Mouse (Mus musculus) CH12.LX (cell line): ENCODE data around the gene Mdc1. TPM values are rescaled to one million over a fixed set of nuclear protein-coding genes. Genes with fewer than 3 reads are reported as not detected.
A peak's percentile ranks its signal among the peaks of the same experiment; 100 is the strongest.

ENCODE experiments used
- DNase-seq: peaks from one replicate; pipeline ENCODE4 v3.0.0-alpha.2; 2013; ENCODE audit errors: extremely low read depth
- H3K27ac ChIP-seq: 2 replicates; pipeline ENCODE4 v1.5.1; 2012; ENCODE audit warnings: low read depth, mild to moderate bottlenecking, control low read depth, moderate library complexity; ENCODE audit not compliant: insufficient read depth
- H3K27me3 ChIP-seq: replicated peaks from 2 replicates; pipeline ENCODE3; 2012; ENCODE audit warnings: inconsistent platforms
- H3K36me3 ChIP-seq, 2 experiments: replicated peaks in 1 of 2; 2 replicates each; pipeline versions ENCODE3 to v1.6.1; 2012; ENCODE audit warnings: inconsistent platforms in 1 of 2, low read length in 1 of 2, mild to moderate bottlenecking in 1 of 2, mixed read lengths in 1 of 2, moderate library complexity in 1 of 2; ENCODE audit not compliant: control insufficient read depth in 1 of 2, insufficient read depth in 1 of 2
- H3K4me1 ChIP-seq, 2 experiments: 2 replicates each; pipeline ENCODE4 v1.6.1; 2012; ENCODE audit warnings: inconsistent platforms in 1 of 2, moderate library complexity in 1 of 2; ENCODE audit not compliant: insufficient read depth in 2 of 2, control insufficient read depth in 1 of 2
- H3K4me2 ChIP-seq: 2 replicates; pipeline ENCODE4 v1.6.1; 2012; ENCODE audit warnings: low read depth, mild to moderate bottlenecking, control low read depth; ENCODE audit not compliant: poor library complexity, insufficient read depth, severe bottlenecking
- H3K4me3 ChIP-seq, 3 experiments: fragments of 150-350 bp in 1 of 3; sonication (generic) in 1 of 3; replicated peaks in 1 of 3; 2 replicates each; pipeline versions ENCODE3 to v1.5.1; 2011 to 2012; ENCODE audit warnings: low read depth in 2 of 3, low read length in 2 of 3, mild to moderate bottlenecking in 2 of 3, moderate library complexity in 2 of 3, control low read depth in 1 of 3, improper control_type of control experiment in 1 of 3, inconsistent platforms in 1 of 3, mixed read lengths in 1 of 3; ENCODE audit not compliant: poor library complexity in 1 of 3
- H3K79me2 ChIP-seq: replicated peaks from 2 replicates; pipeline ENCODE4 v1.6.1; 2012; ENCODE audit warnings: mild to moderate bottlenecking, moderate library complexity; ENCODE audit not compliant: control insufficient read depth, poor library complexity, insufficient read depth, severe bottlenecking; ENCODE audit errors: extremely low read depth
- H3K9ac ChIP-seq: 2 replicates; pipeline ENCODE4 v1.6.1; 2012; ENCODE audit warnings: low read depth, mild to moderate bottlenecking, control low read depth, moderate library complexity; ENCODE audit not compliant: insufficient read depth
- H3K9me3 ChIP-seq: replicated peaks from 2 replicates; pipeline ENCODE3; 2012; ENCODE audit warnings: low read length, inconsistent platforms, mixed read lengths
- BHLHE40 ChIP-seq: IDR thresholded peaks from 2 replicates; pipeline ENCODE4 v1.6.1; 2011; ENCODE audit warnings: mild to moderate bottlenecking, low read depth, low read length, improper control_type of control experiment
- CHD1 ChIP-seq: IDR thresholded peaks from 2 replicates; pipeline ENCODE4 v1.6.1; 2012; ENCODE audit warnings: low read depth, low read length, improper control_type of control experiment, inconsistent platforms
- CTCF ChIP-seq, 2 experiments: IDR thresholded peaks in 1 of 2; conservative IDR thresholded peaks in 1 of 2; 2 replicates each; pipeline ENCODE4 v1.5.1; 2011 to 2012; ENCODE audit warnings: low read depth in 2 of 2, low read length in 2 of 2, improper control_type of control experiment in 1 of 2, inconsistent platforms in 1 of 2, mild to moderate bottlenecking in 1 of 2, moderate library complexity in 1 of 2
- E2F4 ChIP-seq: IDR thresholded peaks from 2 replicates; pipeline ENCODE4 v1.6.1; 2011; ENCODE audit warnings: low read depth, low read length, improper control_type of control experiment; ENCODE audit not compliant: insufficient replicate concordance
- ELF1 ChIP-seq: IDR thresholded peaks from 2 replicates; pipeline ENCODE4 v1.6.1; 2014; ENCODE audit warnings: low read depth, mild to moderate bottlenecking, inconsistent platforms, low read length, improper control_type of control experiment
- ETS1 ChIP-seq: conservative IDR thresholded peaks from 2 replicates; pipeline ENCODE4 v1.6.1; 2012; ENCODE audit warnings: low read depth, mild to moderate bottlenecking, inconsistent platforms, low read length, improper control_type of control experiment, moderate library complexity
- GABPA ChIP-seq: IDR thresholded peaks from 2 replicates; pipeline ENCODE4 v1.6.1; 2012; ENCODE audit warnings: low read depth, low read length, improper control_type of control experiment, inconsistent platforms; ENCODE audit not compliant: insufficient replicate concordance
- HCFC1 ChIP-seq: IDR thresholded peaks from 2 replicates; pipeline ENCODE4 v1.6.1; 2012; ENCODE audit warnings: low read depth, mild to moderate bottlenecking, inconsistent platforms, low read length, improper control_type of control experiment
- JUN ChIP-seq: IDR thresholded peaks from 2 replicates; pipeline ENCODE4 v1.6.1; 2011; ENCODE audit warnings: low read depth, mild to moderate bottlenecking, low read length, improper control_type of control experiment, moderate library complexity; ENCODE audit not compliant: insufficient read depth
- JUND ChIP-seq: conservative IDR thresholded peaks from 2 replicates; pipeline ENCODE4 v1.6.1; 2011; ENCODE audit warnings: low read depth, low read length, improper control_type of control experiment
- KAT2A ChIP-seq: IDR thresholded peaks from 2 replicates; pipeline ENCODE4 v1.6.1; 2012; ENCODE audit warnings: low read length, improper control_type of control experiment, inconsistent platforms; ENCODE audit not compliant: insufficient replicate concordance
- MAFK ChIP-seq: IDR thresholded peaks from 2 replicates; pipeline ENCODE4 v1.6.1; 2011; ENCODE audit warnings: low read length, improper control_type of control experiment; ENCODE audit not compliant: insufficient replicate concordance
- MAX ChIP-seq: IDR thresholded peaks from 2 replicates; pipeline ENCODE4 v1.6.1; 2011; ENCODE audit warnings: low read length, improper control_type of control experiment
- MAZ ChIP-seq: IDR thresholded peaks from 2 replicates; pipeline ENCODE4 v1.6.1; 2012; ENCODE audit warnings: low read depth, mild to moderate bottlenecking, inconsistent platforms, low read length, improper control_type of control experiment, moderate library complexity
- MEF2A ChIP-seq: IDR thresholded peaks from 2 replicates; pipeline ENCODE4 v1.6.1; 2014; ENCODE audit warnings: low read depth, mild to moderate bottlenecking, inconsistent platforms, low read length, improper control_type of control experiment, borderline replicate concordance
- MXI1 ChIP-seq: IDR thresholded peaks from 2 replicates; pipeline ENCODE4 v1.6.1; 2011; ENCODE audit warnings: mild to moderate bottlenecking, low read depth, low read length, improper control_type of control experiment
- MYC ChIP-seq: IDR thresholded peaks from 2 replicates; pipeline ENCODE4 v1.6.1; 2011; ENCODE audit warnings: low read depth, mild to moderate bottlenecking, improper control_type of control experiment, low read length
- NELFE ChIP-seq: IDR thresholded peaks from 2 replicates; pipeline ENCODE4 v1.6.1; 2011; ENCODE audit warnings: low read depth, low read length, improper control_type of control experiment
- PAX5 ChIP-seq: IDR thresholded peaks from 2 replicates; pipeline ENCODE4 v1.6.1; 2012; ENCODE audit warnings: low read length, inconsistent platforms, mixed read lengths
- POLR2A ChIP-seq: IDR thresholded peaks from 2 replicates; pipeline ENCODE4 v1.6.1; 2011; ENCODE audit warnings: low read depth, mild to moderate bottlenecking, improper control_type of control experiment, low read length
- POLR2AphosphoS2 ChIP-seq: IDR thresholded peaks from 2 replicates; pipeline ENCODE4 v1.6.1; 2011; ENCODE audit warnings: low read depth, low read length, improper control_type of control experiment
- RAD21 ChIP-seq: IDR thresholded peaks from 2 replicates; pipeline ENCODE4 v1.6.1; 2011; ENCODE audit warnings: low read depth, mild to moderate bottlenecking, low read length, improper control_type of control experiment, moderate library complexity
- RCOR1 ChIP-seq: conservative IDR thresholded peaks from 2 replicates; pipeline ENCODE4 v1.6.1; 2012; ENCODE audit warnings: low read depth, mild to moderate bottlenecking, inconsistent platforms, low read length, improper control_type of control experiment
- SMC3 ChIP-seq: IDR thresholded peaks from 2 replicates; pipeline ENCODE4 v1.6.1; 2011; ENCODE audit warnings: low read depth, low read length, improper control_type of control experiment
- TCF12 ChIP-seq: IDR thresholded peaks from 2 replicates; pipeline ENCODE4 v1.6.1; 2014; ENCODE audit warnings: low read depth, mild to moderate bottlenecking, inconsistent platforms, low read length, improper control_type of control experiment
- USF1 ChIP-seq: IDR thresholded peaks from 2 replicates; pipeline ENCODE4 v1.6.1; 2014; ENCODE audit warnings: low read depth, mild to moderate bottlenecking, inconsistent platforms, low read length, improper control_type of control experiment
- ZC3H11A ChIP-seq: IDR thresholded peaks from 2 replicates; pipeline ENCODE4 v1.6.1; 2012; ENCODE audit warnings: low read depth, mild to moderate bottlenecking, inconsistent platforms, low read length, improper control_type of control experiment
- ZMIZ1 ChIP-seq: IDR thresholded peaks from 2 replicates; pipeline ENCODE4 v1.6.1; 2012; ENCODE audit warnings: low read depth, mild to moderate bottlenecking, inconsistent platforms, low read length, improper control_type of control experiment
- dilution Hi-C: fragments of 300-500 bp; cut with MboI; formaldehyde crosslinking; loops from 2 replicates; pipeline ENCODE4 v1.14.3; 2020; ENCODE audit warnings: low sequenced_read_pairs; ENCODE audit not compliant: extremely low pct_unique_long_range_greater_than_20kb, extremely low pct_ligation_motif_present
- in situ Hi-C: fragments of 300-500 bp; cut with MboI; formaldehyde crosslinking; loops from 3 replicates; pipeline ENCODE4 v1.14.3; 2019; ENCODE audit warnings: low sequenced_read_pairs, low pct_ligation_motif_present, low pct_unique_long_range_greater_than_20kb, mixed read lengths
- polyA plus RNA-seq: library from polyadenylated mRNA; unstranded; fragments of >175 nt; gene quantifications from 2 replicates; pipeline ENCODE4 v1.2.1, GENCODE M21; 2012; ENCODE audit warnings: low read depth; ENCODE audit not compliant: insufficient read length
- total RNA-seq, 2 experiments: library from RNA; depleted of rRNA; stranded (reverse); fragments of 300-350 nt in 1 of 2; fragments of >200 nt in 1 of 2; gene quantifications; 2 replicates each; pipeline ENCODE4 v1.2.3; 2012 to 2014

Gene Mdc1
- total and polyA plus RNA-seq, 3 experiments = 3.3 to 15.7 (median 8.2) TPM

GRCm38 (mm10) chr17:35866911-35867890 is 25.9 kb downstream of the Mdc1 start (continued):
- TF ChIP-seq RCOR1 = no peak
- TF ChIP-seq PAX5 = no peak
- TF ChIP-seq CHD1 = no peak
- no peak for TF ChIP-seq MAX
- TF ChIP-seq MXI1 = no peak
- no peak for TF ChIP-seq HCFC1
- TF ChIP-seq, all 38 proteins: peak for 7

- H3K27me3 ChIP-seq = no peaks in the 10 kb centered on the region
- H3K4me3 ChIP-seq = peak overlapping the region; percentile 63 to 99 (median 74)
- in situ Hi-C loops (loop anchor here (10.0 kb wide), 1 partner anchor 133 kb away; no protein-coding TSS in a partner anchor), dilution Hi-C loops (no loop called here)
- H3K4me2 ChIP-seq = peak overlapping the region; percentile 91
- TF ChIP-seq MYC = no peak
- no peak for TF ChIP-seq SMC3
- no peak for TF ChIP-seq ETS1
- TF ChIP-seq MEF2A = 0 out of 2 replicates have a peak, but pooled peaks have one; percentile 9
- 0 out of 2 replicates have a peak, but pooled peaks have one; percentile 49 for TF ChIP-seq NELFE
- TF ChIP-seq USF1 = no peak
- TF ChIP-seq GABPA = no peak
- TF ChIP-seq RAD21 = no peak
- TF ChIP-seq HCFC1 = peak; percentile 59
- TF ChIP-seq MAZ = peak; percentile 15; the same call in 1 of the 2 replicates
- TF ChIP-seq CTCF (conservative IDR thresholded peaks at IDR 0.05 in 1 of 2, IDR thresholded peaks at IDR 0.05 in 1 of 2; ENCODE audit: low read depth in 2 of 2, low read length in 2 of 2) = peak in 1 of 2 experiments; percentile 27; a peak in 2 of 4 replicates
- TF ChIP-seq ELF1 = peak; percentile 71
- no peak; the same call in 1 of the 2 replicates for TF ChIP-seq TCF12
- TF ChIP-seq JUN = no peak
- TF ChIP-seq ZMIZ1 = 0 out of 2 replicates have a peak, but pooled peaks have one; percentile 21
- peak; percentile 56 for TF ChIP-seq POLR2A
- TF ChIP-seq ZC3H11A = no peak
- TF ChIP-seq MXI1 = peak; percentile 47; the same call in 1 of the 2 replicates
- TF ChIP-seq JUND = no peak
- TF ChIP-seq KAT2A = no peak
- no peak for TF ChIP-seq E2F4
- no peak for TF ChIP-seq POLR2AphosphoS2
- TF ChIP-seq BHLHE40 = no peak
- TF ChIP-seq MAFK = no peak
- peaks cover 0 to 25% of the 10 kb centered on the region in 2 experiments; a peak in 2 of 4 replicates for H3K4me1 ChIP-seq
- DNase-seq = peak; percentile 68
- peaks cover 47% of the 10 kb centered on the region for H3K79me2 ChIP-seq
- H3K27ac ChIP-seq = peak overlapping the region; percentile 83
- H3K9ac ChIP-seq = peak overlapping the region; percentile 69
- peaks cover 4% of the 10 kb centered on the region for H3K9me3 ChIP-seq
- peaks cover 0 to 16% of the 10 kb centered on the region in 2 experiments for H3K36me3 ChIP-seq
These were observed 27.0 kb downstream of the Mdc1 start for GRCm38 (mm10) chr17:35868165-35868820.
